Mouse (Mus musculus) midbrain, postnatal 0 days (tissue): ENCODE measurements at regions not wholly inside any gene's neighbourhood (a gene's known extent, or its start where the extent isn't known, plus 50 kb on each side); places are given as distances from the start of the nearest gene placed in this dataset.

Experiments used
- ATAC-seq: fragments of 200-750 bp; cut with Nextera tagmentation; 2 replicates; pipeline ENCODE4 v1.8.0; 2017; ENCODE audit warnings: moderate number of reproducible peaks, mild to moderate bottlenecking, moderate TSS enrichment, moderate library complexity; ENCODE audit not compliant: low FRiP score
- DNase-seq: peaks from one replicate; pipeline ENCODE4 v3.0.0-alpha.2; 2015; ENCODE audit warnings: low spot score
- H3K27ac ChIP-seq: fragments of 300-500 bp; sonication (generic); 2 replicates; pipeline ENCODE4 v1.5.1; 2014; ENCODE audit warnings: low read depth, mild to moderate bottlenecking, low read length, mixed read lengths
- H3K27me3 ChIP-seq: fragments of 300-500 bp; sonication (generic); 2 replicates; pipeline ENCODE4 v1.6.1; 2014; ENCODE audit warnings: low read length, control low read depth, mixed read lengths; ENCODE audit not compliant: insufficient read depth
- H3K36me3 ChIP-seq: fragments of 300-500 bp; sonication (generic); 2 replicates; pipeline ENCODE4 v1.6.1; 2014; ENCODE audit warnings: low read length, control low read depth, mixed read lengths; ENCODE audit not compliant: insufficient read depth
- H3K4me1 ChIP-seq: fragments of 300-500 bp; sonication (generic); 2 replicates; pipeline ENCODE4 v1.6.1; 2014; ENCODE audit warnings: mild to moderate bottlenecking, control low read depth, antibody characterized with exemption, low read length, mixed read lengths; ENCODE audit not compliant: insufficient read depth
- H3K4me2 ChIP-seq: fragments of 300-500 bp; sonication (generic); 2 replicates; pipeline ENCODE4 v1.6.1; 2014; ENCODE audit warnings: low read depth, mild to moderate bottlenecking, low read length, mixed read lengths; ENCODE audit not compliant: poor library complexity, severe bottlenecking
- H3K4me3 ChIP-seq: fragments of 300-500 bp; sonication (generic); 2 replicates; pipeline ENCODE4 v1.5.1; 2014; ENCODE audit warnings: low read depth, mild to moderate bottlenecking, low read length, moderate library complexity
- H3K9ac ChIP-seq: fragments of 300-500 bp; sonication (generic); replicated peaks from 2 replicates; pipeline ENCODE4 v1.6.1; 2014; ENCODE audit warnings: mild to moderate bottlenecking, low read length, moderate library complexity, mixed read lengths; ENCODE audit not compliant: poor library complexity, severe bottlenecking
- H3K9me3 ChIP-seq: fragments of 300-500 bp; sonication (generic); 2 replicates; pipeline ENCODE4 v1.6.1; 2016; ENCODE audit warnings: low read length, control low read depth
- CTCF ChIP-seq: IDR thresholded peaks from 2 replicates; pipeline ENCODE4 v1.5.1; 2016; ENCODE audit warnings: antibody characterized with exemption, mild to moderate bottlenecking
- WGBS: fragments of 180-500 bp; shearing (Covaris S2); extraction: QIAGEN DNeasy Blood & Tissue Kit; methylation state at CpG from one replicate; pipeline ENCODE4 v1.1.7; 2014; 5-methylcytosine and 5-hydroxymethylcytosine counted together

GRCm38 (mm10) chr13:10526470-10527207 is 166.0 kb upstream of the Chrm3 start:
- no peak for DNase-seq
- WGBS = 49% methylated on average over 5 of the region's 5 CpGs

GRCm38 (mm10) chr13:10504211-10504610 is 143.6 kb upstream of the Chrm3 start:
- no peaks in the 10 kb centered on the region for H3K4me1 ChIP-seq
- H3K27ac ChIP-seq = no peak overlapping the region
- 19% methylated on average over 7 of the region's 7 CpGs for WGBS
- no peak overlapping the region for H3K4me2 ChIP-seq
- no peak overlapping the region for H3K4me3 ChIP-seq
- H3K36me3 ChIP-seq = no peaks in the 10 kb centered on the region
- no peak for TF ChIP-seq CTCF
- H3K9ac ChIP-seq = no peak overlapping the region
- no peaks in the 10 kb centered on the region for H3K27me3 ChIP-seq
- H3K9me3 ChIP-seq = no peaks in the 10 kb centered on the region
- peak; percentile 1 for DNase-seq
- ATAC-seq = peak; percentile 13; the same call in 1 of the 2 replicates

More at GRCm38 (mm10) chr13:10526470-10527207, 166.0 kb upstream of the Chrm3 start:
- Histone ChIP-seq H3K36me3 (no peaks in the 10 kb centered on the region), H3K4me3 (no peak overlapping the region), H3K27me3 (no peaks in the 10 kb centered on the region), H3K9ac (no peak overlapping the region), H3K9me3 (no peaks in the 10 kb centered on the region), H3K4me1 (no peaks in the 10 kb centered on the region), H3K4me2 (no peak overlapping the region), H3K27ac (no peak overlapping the region)
- no peak for ATAC-seq
- TF ChIP-seq CTCF = no peak

- Histone ChIP-seq H3K9me3 (no peaks in the 10 kb centered on the region), H3K4me1 (no peaks in the 10 kb centered on the region), H3K9ac (no peak overlapping the region), H3K27me3 (no peaks in the 10 kb centered on the region), H3K36me3 (no peaks in the 10 kb centered on the region), H3K27ac (no peak overlapping the region), H3K4me2 (no peak overlapping the region), H3K4me3 (no peak overlapping the region)
- ATAC-seq (no peak), DNase-seq (no peak)
- TF ChIP-seq CTCF = peak; percentile 20; the same call in 1 of the 2 replicates
- 96% methylated on average over 6 of the region's 6 CpGs for WGBS
These were observed 94.7 kb upstream of the Chrm3 start for GRCm38 (mm10) chr13:10455323-10455722.

- Histone ChIP-seq H3K4me1 (no peaks in the 10 kb centered on the region), H3K9ac (no peak overlapping the region), H3K36me3 (no peaks in the 10 kb centered on the region), H3K9me3 (no peaks in the 10 kb centered on the region), H3K4me2 (no peak overlapping the region), H3K27ac (no peak overlapping the region), H3K27me3 (no peaks in the 10 kb centered on the region), H3K4me3 (no peak overlapping the region)
- ATAC-seq (no peak), DNase-seq (no peak)
- WGBS = 83% methylated on average over 4 of the region's 4 CpGs
- no peak for TF ChIP-seq CTCF
These were observed 94.0 kb upstream of the Chrm3 start for GRCm38 (mm10) chr13:10454667-10455066.

- 37% methylated on average over 3 of the region's 3 CpGs for WGBS
- Histone ChIP-seq H3K4me2 (no peak overlapping the region), H3K9ac (no peak overlapping the region), H3K9me3 (no peaks in the 10 kb centered on the region), H3K27me3 (no peaks in the 10 kb centered on the region), H3K27ac (no peak overlapping the region), H3K36me3 (no peaks in the 10 kb centered on the region), H3K4me3 (no peak overlapping the region), H3K4me1 (no peaks in the 10 kb centered on the region)
- no peak for ATAC-seq
- DNase-seq = no peak
- no peak for TF ChIP-seq CTCF
These were observed 90.4 kb upstream of the Chrm3 start for GRCm38 (mm10) chr13:10451057-10451456.

- Histone ChIP-seq H3K36me3 (no peaks in the 10 kb centered on the region), H3K4me1 (no peaks in the 10 kb centered on the region), H3K9me3 (no peaks in the 10 kb centered on the region), H3K27ac (no peak overlapping the region), H3K4me2 (no peak overlapping the region), H3K9ac (no peak overlapping the region), H3K4me3 (no peak overlapping the region), H3K27me3 (no peaks in the 10 kb centered on the region)
- 80% methylated on average over 6 of the region's 6 CpGs for WGBS
- ATAC-seq = no peak
- no peak for DNase-seq
- TF ChIP-seq CTCF = no peak
These were observed 88.9 kb upstream of the Chrm3 start for GRCm38 (mm10) chr13:10449502-10449901.
